Mouse (Mus musculus) Muller cell, postnatal 12 days (primary cell): Measurements from ENCODE around the gene Dlx1.

Experiments used
- DNase-seq: peaks from one replicate; pipeline ENCODE4 v3.0.0-alpha.2; 2015; ENCODE audit errors: inconsistent ontology term

The Dlx1 gene

DNA sequence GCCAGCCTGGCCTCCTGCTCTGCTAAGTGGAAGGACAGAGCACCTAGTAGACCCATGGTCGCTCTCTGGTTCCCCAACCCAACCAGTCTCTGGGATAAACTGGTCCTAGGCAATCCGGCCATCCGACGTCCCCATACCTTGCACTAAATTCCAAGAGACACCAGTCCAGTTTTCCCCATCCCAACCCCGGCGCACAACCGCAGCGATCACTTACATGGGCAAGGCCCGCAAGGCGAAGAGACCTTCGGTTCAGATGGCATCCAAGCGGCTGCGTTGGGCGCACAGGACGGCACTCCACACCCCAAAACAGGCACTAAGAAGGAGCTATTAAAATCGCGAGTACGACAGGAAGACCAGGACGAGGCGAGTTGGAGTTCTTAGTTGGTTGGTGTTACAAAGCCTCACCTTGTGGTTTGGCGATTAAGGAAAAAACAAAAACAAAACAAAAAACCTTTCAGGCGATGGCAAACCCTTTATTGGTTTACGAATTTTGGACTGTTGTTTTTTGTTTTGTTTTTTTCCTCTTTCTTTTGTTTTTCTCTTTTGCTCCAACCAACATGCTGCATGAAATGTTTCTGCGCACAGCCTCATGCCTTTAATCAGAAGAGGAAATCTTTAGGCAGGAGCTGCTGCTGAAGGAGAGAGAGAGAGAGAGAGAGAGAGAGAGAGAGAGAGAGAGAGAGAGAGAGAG is 445 bp upstream of the Dlx1 start:
- no peak for DNase-seq

DNA sequence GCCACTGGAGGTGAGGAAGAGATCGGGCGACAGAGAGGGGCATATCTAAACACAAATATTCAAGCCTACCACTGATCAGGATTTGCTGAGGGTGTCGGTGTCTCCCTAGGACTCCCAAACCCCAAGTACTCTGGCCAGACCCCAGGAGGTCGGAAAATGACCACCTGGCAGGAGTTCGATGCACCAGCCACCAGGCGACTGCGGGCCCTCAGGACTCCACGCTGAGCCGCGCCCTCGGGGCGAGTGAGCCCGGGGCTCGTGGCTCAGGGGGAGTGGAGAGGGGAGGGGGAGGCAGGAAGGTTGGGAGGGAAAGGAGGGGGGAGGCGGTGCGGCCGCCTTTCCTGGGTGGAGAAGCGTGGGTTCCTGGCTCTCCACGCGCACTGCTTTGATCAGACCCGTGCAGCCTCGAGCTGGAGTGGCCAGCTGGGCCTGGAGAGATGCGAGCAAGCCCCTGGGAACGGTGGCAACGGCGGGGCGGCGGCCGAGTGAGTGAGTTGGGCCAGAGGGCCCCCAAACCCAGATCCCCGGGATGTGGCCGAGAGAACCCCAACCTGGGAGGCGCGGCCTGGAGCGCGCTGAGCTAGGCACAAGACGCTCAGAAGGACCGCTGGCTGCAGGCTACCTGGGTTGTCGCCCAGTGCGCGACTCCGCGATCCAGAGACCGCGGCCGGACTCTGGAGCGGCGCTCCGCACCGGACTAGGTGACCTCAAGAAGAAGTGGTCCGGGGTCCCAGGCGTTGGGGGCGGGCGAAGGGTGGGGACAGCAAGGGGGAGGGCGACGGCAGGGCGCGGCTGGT is 999 bp downstream of the Dlx1 start:
- DNase-seq, result no peak

GRCm38 (mm10) chr2:71529511-71530351 is 1.8 kb downstream of the Dlx1 start:
- peak; percentile 91 for DNase-seq

DNA sequence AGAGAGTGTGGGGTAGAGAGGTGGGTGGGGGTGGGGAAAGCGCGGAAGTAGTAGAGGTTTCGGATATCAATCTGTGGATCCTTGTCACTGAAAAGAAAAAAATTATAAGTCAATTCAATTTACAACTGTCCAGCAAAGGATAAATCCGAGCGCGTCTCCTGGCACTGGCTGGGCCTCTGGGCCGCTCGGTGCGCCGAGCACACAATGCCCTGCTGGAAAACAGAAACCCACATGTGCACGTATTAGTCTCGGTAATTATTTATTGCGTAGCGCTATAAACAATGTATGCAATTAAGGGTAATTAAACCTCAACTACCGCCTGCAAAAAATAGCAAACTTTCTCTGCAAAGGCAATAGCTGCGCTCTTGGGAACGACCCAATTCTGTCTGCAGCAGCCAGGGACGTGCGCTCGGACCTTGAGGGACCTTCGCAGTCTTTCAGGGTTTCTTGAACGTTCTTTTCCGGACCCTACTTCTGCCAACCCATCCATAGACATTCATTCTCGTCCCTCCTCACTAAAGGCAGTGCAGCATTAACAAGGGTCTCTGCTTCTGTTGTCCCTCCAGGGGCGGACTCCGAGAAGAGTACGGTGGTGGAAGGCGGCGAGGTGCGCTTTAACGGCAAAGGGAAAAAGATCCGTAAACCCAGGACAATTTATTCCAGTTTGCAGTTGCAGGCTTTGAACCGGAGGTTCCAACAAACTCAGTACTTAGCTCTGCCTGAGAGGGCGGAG is 2.6 kb downstream of the Dlx1 start:
- DNase-seq, result no peak

DNA sequence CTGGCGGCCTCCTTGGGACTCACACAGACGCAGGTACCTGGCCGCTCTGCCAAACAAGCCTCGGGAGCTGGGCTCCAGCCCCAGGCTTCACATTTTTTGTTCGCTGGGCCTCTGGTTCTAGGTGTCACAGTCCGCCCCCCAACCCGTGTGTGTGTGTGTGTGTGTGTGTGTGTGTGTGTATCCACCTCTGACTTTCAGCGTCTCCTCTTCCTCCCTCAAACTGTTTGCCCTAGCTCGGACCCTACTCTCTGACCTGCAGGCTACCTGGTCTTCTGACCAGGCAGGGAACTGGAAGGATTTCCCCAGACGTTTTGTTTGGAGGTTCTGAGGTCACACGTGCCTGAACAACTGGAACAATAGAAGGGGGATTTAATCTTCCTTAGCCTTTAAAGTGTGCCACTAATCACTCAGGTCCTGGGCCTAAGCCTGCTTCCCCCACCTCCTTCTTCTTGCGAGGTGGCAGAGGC is 3.2 kb downstream of the Dlx1 start:
- DNase-seq, result no peak

GRCm38 (mm10) chr2:71531990-71532970 is 4.4 kb downstream of the Dlx1 start:
- DNase-seq, result no peak

DNA sequence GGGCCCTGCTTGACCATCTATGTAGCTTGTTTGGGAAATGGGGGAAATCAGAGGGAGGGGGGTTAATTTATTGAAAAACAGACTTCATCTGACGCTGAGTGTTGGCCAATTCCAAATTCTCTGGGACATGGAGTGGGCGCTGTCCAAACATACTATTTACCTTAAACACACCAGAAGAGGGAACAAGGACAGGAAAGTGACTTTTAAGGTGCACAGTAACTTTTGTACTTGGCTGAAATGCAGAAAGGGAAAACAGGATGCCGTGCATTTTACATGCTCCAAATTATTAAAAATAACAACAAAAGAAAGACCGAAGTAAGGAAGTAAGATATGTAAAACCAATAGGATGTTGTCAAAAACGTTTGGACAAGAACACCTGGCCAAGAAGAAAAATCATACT is 5.2 kb downstream of the Dlx1 start:
- no peak for DNase-seq

- DNase-seq, result no peak
These were observed 6.5 kb downstream of the Dlx1 start for GRCm38 (mm10) chr2:71534242-71535052.

DNA sequence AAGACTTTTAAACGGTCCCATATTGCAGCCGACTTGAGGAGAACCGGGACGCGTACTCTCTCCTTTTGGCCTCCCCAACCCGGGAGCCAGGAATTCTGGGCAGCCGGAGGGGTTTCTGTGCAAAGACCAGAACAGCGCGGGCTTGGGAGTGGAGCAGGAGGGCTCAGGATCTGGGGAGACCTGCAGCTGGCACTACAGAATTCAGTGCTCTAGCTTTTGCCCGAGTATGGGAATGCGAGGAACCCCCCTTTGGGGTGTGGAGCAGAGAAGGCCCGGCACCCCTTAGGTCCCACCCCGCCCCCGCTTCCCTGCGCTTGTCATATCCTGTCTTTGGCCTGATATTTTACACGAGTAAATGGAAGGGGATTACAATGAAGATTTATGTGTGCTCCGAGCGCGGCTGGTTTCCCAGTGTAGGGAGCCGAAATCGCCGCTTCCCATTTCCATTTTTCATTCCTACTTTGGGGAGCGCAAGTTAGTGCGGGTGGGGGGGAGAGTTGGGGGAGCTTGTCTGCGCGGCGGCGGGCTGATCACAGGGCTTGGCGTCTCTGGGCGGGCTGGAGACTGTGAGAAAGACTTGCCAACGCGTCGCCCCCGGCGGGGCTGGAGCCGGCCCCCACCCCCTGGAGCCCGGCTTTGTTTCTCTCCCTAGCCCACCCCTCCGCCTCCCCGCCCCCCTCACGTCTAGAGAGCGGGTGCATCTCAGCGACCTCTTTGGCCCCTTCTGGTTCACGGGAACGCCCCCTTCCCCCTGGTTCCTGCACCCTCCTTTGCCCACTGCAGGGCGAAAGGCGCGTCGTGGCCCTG is 12.9 kb downstream of the Dlx1 start:
- DNase-seq, result no peak

GRCm38 (mm10) chr2:71541418-71542226 is 13.7 kb downstream of the Dlx1 start:
- DNase-seq, result peak; percentile 54

- no peak for DNase-seq
These were observed 14.4 kb downstream of the Dlx1 start for GRCm38 (mm10) chr2:71542227-71542815.

DNA sequence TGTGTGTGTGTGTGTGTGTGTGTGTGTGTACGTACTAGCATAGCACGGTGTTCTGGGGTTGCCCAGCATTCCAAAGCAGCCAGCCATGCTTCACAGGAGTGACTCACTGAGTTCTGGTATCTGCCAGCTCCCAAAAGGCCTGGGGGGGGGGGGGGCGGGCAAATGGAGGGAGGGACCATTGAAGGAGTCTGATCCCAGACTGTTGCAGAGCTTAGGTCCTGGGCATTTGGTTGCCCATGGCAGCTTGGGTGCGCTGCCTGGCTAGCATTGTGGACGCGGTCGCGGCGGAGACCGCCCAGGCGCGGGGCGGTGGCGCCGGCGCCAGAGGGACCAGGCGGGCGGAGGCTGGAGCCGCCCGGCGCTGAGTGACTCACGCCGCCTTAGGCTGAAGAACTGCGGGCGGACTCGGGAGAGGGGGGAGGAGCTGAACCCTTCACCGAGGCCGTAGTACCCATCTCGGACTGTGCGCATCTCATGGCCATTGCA is 14.9 kb downstream of the Dlx1 start:
- DNase-seq, result peak; percentile 92

DNA sequence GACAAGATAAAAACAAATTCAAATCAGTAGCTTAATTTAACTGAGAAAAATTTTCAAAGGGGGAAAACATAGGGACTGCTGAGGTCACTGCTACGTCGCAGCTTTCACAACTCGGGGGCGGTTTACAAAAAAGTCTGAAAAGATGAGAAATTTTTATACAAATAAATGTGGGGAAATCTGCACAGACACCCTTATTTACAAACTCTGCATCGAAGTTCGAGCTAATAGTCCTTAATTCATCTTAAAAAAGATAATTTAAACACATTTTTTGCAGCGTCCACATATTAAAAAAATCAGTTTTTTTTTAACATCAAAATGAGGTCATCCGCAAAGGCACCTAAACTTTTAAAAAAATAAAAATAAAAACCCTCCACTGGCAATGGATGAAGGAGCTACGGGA is 15.6 kb downstream of the Dlx1 start:
- DNase-seq, result no peak

DNA sequence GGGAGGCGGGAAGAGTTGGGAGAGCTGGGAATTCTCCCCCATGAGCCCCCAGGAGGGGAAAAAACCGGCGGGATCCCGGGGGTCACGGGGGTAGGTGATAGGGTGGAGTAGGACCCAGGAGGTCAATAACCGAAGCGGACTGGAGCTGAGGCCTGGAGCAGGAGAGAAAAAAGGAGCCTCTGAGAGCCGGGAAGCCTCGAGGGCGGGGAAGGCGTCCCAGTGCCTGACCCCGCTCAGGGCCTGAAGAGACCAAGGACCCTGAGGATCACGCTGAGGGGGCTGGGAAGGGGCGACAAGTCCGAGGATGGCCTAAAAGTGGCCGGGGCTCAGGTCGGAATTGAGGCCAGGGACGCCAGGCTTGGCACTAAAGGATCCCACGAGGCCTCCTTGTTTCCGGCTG is 16.0 kb downstream of the Dlx1 start:
- DNase-seq, result no peak

DNA sequence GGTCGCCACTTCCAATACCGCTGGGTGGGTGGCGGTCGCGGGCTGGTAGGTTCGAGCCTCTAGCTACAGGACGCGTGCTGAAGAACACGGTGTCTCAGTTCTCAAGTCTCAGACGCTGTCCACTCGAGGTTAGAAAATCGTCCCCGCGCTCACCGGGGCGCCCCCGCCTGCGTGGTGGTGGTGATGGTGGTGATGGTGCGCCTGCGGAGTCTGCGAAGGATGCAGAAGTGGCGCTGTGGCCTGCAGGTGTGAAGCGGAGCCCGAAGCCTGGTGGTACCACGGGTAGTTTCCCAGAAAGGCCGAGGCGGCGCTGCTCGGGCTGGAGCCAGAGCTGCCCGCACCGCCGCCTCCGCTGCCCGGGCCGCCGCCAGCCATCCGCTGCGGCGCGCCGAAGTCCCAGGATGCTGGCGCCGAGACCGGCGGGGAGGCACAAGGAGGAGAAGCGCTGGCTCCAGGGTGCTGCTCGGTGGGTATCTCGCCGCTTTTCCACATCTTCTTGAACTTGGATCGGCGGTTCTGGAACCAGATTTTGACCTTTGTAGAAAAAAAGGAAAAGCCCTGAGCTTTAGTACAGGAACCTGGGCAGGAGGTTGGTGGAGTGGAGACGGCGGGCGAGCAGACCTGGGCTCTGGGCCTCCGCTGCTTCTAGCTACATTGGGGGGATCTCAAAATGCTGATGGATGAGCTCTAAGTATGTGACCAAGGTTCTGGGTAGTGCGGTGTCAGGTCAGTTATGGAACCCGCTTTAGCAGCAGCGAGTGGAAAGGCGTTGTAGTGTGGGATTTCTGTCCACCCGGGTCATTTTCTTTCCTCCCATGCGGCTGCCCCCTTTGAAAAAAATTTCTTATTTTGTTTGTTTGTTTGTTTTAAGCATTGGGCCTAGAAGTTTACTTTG is 16.7 kb downstream of the Dlx1 start:
- no peak for DNase-seq

DNA sequence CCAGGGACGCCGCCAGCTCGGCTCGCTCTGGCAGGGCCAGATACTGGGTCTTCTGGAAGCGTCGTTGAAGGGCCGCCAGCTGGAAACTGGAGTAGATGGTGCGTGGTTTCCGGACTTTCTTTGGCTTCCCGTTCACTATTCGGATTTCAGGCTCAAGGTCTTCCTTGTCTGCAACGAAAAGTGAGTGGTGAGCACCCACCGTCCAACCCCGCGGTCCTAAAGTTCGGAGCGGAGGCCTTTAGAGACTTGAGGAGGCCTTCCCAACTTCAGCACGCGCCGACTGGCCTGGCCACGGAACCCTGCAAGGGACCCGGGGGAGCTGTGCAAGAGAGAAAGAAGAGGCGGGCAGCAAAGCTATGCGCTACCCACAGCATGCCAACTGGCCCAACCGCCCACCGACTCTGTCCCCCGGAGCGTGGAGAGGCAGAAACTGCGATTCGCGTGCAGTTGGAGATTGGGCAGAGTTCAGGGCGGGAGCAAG is 17.5 kb downstream of the Dlx1 start:
- no peak for DNase-seq
